Mouse (Mus musculus) embryo, embryonic 9.5 days (tissue): ENCODE measurements at regions not wholly inside any gene's neighbourhood (a gene's known extent, or its start where the extent isn't known, plus 50 kb on each side); places are given as distances from the start of the nearest gene placed in this dataset.
A peak's percentile ranks its signal among the peaks of the same experiment; 100 is the strongest.

Experiments used
- DNase-seq: peaks from one replicate; pipeline ENCODE4 v3.0.0-alpha.2; 2017; ENCODE audit errors: extremely low spot score

DNA sequence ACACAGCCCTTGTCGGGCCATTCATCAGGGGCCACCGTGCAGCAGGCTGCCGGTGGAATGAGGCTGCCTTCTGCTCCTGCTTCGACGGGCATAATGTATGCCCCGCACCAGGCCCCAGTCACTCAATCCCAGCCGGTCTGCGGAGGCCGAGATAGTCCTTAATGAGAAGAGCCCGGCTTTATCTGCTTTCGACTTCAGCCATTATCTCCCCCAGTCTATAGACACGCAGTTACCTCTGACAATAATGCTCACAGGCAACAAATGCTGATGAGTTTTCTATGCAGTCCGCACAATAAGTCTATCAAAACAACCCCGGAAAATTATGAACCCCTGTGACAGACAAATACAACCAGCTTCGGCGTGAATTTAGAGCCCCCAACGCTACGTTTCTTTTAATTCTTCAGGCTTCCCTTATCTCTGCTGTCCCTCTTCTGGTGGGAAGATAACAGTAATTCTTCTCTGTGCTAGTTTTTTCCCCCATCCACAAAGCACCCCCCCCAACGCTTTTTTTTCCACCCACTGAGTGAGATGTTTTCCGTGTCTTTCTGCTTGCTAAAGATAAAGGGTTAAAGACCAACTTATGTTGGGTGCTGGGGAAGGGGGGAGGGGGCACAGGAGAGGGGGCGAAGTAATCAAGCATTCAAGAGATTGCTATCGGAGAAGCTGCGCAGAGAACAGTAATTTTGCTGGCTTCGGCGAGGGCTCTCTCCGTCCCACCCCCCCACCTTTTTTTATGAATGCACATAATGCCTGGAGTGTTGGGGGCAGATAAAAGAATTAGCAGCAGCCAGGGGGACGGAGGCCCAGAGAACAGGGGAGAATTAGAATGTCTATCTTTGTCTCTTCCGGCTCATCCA, 117.8 kb downstream of the Mrm1 start:
- DNase-seq, result peak; percentile 41

DNA sequence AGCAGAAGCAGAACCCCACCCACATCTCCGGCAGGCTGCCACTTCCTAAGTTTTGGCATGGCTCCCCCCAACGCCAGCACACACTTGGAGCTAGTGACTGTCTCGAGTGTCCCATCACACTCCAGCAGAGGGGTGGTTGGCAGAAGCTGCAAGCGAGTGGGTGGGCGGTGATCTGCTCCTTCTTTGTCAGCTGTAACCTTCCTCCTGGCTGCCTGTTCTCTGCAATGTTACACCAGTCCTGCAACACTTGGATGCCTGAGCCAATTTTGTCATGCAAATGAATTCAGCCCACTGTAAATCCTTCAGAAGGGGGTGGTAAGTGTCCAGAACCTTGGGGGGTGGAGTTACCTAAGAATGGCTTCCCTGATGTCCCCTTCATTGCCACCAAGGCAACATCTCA, 121.8 kb downstream of the Mrm1 start:
- no peak for DNase-seq

DNA sequence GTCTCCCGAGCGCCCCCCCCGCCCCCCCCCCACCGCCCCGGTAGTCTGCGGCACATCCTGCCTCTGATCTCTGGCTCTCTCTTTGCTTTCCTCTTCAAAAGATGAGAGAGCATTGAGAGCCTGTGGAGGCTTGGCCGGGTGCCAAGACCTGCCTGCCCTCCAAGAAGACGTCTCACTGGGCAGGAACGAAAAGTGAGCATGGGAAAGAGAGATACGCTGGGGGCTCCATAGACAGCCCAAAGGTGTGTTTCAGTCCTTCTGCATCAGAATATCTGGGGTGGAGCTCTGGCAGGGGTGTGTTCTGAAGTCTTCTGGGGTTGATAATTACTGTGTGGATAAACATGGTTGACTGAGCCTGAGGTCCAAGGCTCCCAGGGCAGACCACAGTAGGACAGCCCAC, 126.7 kb downstream of the Mrm1 start:
- DNase-seq, result no peak

DNA sequence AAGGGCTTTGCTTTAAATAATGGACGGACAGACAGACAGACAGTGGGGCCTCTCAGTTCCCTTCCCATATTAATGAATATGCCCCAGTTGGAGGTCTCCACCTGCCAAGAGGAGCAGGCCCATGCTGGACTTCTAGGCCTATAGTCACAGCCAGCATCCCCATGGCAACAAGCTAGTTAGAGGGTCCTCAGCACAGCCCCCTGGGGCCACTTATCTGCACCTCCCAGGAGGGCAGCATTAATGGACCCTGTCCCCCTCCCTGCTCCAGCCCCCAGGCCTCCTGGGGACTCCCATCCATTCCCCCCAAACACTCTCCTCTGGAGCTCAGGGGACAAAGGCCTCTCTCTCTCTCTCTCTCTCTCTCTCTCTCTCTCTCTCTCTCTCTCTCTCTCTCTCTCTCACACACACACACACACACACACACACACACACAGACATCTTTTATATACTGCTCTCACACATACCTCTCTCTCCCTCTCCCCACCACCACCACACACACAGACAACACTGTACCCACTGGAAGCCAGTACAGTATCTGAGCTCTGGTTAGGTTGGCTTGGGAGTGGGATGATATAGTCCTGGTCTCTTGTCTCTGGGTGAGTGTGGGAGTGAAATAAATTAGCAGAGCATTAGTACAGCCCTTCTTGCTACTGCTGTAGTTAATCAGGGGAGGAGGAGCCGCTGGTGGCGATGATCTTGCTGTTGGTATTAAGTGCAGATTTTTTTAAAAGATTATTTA, 127.7 kb downstream of the Mrm1 start:
- no peak for DNase-seq

DNA sequence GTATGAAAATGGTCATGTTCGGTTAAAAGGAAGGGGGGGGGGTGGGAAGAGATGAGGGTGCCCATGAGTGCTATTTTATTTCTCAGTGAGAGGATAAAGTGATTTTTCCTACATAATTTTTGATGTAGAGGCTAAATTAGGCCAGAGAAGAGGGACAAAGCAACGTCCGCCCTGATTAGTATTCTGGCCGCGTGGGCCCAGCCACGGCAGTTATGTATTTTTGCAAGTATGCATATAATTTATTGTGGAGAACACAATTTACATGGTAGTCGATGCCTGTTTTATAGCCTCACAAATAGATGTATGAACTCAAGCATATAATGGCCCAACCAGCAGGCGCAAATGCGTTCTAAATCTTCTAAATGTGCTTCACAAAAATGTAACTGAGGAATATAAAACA, 132.8 kb downstream of the Mrm1 start:
- no peak for DNase-seq

DNA sequence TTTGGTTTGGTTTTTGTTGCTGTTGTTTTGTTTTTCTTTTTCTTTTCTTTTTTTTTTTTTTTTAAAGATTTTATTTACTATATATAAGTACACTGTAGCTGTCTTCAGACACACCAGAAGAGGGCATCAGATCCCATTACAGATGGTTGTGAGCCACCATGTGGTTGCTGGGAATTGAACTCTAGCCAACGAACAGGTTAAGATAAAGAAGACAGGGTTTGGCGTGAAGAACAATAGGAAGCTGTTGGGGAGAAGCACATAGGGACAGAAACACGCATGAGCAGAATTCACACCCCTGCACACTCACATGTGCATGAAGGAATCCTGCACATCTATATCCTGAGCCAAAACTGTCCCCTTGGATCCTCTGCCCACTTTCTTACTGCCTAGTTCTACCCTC, 135.0 kb downstream of the Mrm1 start:
- DNase-seq, result no peak

DNA sequence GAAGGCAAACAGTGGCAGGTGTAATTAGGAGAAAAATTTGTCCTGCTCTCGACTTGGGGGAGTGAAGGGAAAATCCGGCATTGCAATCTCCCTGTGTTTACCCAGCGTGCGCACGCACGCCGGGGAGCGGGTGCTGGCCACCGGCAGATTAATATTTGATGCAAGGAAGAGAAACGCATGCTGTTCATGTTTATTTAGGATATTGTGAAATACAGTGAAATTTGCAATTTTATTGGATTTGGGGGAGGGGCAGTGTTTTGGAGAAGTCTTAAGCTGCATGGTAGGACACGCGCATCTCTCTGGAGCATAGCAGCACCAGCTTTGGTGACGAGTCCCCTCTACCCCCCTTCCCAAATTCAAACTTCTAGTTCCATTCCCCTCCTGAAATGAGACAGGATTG, 136.4 kb downstream of the Mrm1 start:
- no peak for DNase-seq

DNA sequence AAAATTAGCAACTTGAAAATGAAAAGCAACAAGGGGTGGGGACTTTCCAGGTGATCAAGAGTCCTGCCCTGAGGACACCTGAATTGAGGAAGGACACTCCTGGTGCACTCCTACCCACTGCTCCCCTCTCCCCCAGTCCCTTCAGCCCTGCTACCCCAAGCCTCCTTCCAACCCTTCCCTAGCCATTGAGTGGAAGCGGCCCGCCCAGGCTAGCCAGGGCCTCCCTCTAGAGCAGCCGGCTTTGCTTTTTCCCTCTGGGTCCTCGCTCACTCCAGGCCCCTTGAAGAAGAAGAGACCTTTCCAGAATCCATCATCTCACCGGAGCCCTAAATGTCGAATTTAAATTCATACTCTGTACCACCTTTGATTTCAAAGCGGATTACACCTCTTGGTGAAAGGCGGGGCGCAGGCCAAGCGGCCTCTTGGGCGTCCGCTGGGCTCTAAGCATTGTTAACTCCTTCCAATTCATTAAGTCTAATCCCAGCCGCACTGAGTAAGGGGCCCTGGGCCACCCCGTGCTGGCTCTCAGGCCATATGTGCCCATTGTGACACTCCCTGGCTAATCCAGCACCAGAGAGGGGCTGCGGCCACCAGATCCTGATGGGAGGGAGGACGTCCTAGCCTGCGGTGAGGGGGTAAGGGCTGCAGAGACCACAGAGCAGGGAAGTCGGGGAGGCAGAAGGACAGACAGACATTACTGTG, 142.8 kb downstream of the Mrm1 start:
- peak; percentile 40 for DNase-seq

DNA sequence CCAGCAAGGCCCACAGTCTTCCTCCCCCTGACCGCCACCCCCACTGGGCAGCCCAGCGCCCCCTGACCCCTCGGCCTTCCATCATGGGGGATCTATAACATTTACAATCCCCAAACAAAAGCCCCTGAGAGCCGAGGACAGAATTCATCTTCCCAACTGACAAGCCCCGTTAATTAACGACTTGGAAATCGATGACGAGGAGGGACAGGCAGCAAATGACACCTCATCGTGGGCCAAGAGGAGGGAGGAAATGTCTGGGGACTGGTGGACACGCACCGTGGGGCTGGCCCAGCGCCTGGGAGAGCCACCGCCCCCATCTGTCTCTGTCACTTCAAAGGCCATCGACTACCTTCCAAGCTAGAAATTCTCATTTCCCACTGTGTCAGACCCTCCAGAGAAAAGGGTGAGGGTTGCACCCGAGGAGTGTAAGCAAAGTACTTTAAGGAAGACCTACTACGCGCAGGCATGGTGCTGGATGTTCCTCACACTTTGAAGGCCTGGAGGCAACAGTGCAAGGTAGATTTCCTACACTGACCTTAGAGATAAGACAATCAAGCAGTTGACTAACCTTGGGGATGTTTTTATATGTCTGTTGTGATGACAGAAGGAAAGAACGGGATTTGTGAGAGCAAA, 146.4 kb downstream of the Mrm1 start:
- peak; percentile 44 for DNase-seq

DNA sequence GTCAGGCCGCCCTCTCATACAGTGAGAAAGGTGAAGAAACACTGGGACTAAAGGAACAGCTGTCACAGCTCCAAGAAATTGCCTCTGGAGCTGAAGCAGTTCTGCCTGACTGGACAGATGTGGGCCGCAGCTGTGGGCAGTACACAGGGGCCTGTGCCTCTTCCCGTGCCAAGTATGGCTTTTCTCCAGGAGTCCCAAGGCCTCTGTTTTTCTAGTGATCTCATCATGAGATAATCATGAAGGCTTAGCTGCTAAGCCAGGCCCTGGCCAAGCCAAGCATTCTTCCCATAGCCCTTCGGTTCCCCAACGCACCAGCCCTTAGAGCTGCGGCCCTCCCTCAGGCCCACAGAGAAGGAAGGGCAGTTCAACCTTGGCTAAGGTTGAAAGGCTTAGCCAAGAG, 146.2 kb upstream of the Lhx1 start:
- DNase-seq, result no peak

DNA sequence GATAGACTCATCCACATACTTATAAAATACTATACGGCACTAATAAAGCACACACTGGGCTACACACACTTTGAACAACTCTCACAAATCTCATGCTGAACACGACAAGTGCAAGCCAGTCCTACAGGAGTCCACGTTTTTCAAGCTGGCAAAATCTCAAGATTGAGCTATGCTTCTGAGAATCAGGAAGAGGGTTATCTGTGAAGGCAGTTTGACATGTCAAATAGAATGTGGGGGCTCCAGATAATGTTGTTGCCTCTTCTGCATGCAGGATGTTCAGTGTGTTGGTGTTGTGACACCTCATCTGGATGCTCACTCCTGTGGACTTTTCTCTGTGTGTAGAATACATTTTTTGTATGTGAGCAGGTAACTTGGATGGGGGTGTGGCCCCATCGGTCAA, 142.4 kb upstream of the Lhx1 start:
- no peak for DNase-seq

DNA sequence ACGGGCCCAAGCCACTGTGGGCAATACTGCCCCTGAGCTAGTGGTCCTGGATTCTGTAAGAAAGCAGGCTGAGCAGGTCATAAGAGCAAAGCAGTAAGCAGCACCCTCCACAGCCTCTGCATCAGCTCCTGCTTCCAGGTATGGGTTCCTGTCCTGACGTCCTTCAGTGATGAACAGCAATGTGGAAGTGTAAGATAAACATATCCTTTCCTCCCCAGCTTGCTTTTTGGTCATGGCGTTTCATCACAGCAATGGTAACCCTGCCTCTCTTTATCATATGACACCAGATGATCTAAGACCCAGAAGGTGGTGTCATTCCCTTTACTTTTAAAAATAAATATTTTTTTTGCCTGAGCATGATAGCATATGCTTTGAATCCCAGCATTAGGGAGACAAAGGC, 138.9 kb upstream of the Lhx1 start:
- no peak for DNase-seq

DNA sequence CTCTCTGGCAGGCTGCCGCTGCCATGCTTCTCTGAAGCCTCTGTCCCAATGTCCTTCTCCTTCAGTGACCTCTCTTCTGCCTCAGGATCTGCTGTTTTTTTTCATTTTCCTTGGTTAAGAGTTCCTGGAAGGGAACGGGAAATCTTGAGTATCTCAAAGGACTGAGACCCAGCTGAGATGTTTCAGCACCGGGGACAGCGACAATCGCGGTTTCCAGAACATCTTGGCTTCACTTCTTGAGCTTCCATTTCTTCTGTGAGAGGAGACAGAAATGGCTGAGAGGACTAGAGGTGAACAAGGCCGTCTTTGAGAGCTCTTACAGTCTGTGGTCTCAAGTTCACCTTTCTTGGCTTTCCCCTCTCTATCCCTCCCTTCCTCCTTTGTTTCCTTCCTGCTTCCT, 136.6 kb upstream of the Lhx1 start:
- DNase-seq, result peak; percentile 72

DNA sequence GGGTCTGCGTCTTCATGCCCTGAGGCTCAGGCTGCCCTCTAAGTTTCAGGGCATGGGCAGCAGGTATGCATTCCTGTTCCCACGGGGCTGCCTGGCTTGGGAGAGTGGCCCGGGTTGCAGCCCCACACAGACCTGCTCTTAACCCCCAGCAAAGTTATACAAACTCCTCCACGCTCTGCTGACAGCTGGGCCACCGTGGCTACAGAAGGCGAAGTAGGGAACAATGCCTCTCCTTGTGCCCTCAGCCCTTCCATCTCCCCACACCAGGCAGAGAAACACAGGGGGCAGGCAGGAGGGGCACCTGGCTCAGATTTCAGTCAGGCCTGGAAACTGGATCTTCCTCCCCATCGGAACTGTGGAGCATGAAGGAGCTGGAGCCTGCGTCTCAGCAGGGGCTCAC, 135.5 kb upstream of the Lhx1 start:
- no peak for DNase-seq

DNA sequence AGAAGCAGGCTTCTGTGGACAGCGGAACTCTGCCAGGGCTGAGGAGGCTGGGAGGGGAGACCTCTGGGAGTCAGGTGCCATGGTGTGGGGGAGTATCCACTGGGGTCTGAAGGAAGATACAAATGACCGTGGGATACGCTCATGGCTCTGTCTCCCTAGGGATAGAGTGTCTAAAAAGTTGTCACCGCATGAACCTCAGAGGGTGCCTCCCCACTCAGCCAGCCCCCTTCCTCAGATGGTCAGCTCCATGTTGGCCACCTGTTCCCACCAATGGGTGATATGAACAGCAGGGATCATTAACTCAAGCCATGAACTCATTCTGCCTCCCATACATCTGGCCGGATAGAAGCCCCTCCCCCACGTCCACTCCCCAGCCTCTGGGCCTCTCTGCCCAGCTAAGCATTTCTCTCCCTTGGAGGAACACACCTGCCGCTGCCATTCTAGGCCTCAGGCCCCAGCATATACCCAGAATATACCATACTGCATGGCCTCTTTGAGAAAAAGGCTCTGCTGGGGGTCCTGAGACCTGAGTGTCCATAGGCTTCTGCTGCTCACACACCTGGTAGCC, 134.1 kb upstream of the Lhx1 start:
- DNase-seq, result no peak

DNA sequence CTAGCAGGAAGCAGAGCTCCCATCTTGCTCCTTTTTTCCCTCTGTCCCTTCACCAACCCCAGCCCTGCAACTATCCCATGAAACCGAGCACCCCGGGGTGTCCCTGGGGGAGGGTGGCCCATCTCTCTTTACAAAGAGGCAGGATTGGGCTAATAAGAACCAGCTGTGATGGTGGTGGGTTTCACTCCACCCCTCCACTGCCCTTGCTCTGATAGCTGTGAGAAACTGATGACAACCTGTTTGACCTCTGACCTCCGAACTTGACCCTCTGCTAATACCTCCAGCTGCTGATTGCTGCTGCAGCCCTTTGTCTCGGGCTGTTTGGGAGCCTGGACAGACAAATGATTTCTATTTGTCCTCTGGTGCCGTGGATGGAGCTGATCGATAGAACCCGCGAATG, 128.1 kb upstream of the Lhx1 start:
- peak; percentile 55 for DNase-seq

DNA sequence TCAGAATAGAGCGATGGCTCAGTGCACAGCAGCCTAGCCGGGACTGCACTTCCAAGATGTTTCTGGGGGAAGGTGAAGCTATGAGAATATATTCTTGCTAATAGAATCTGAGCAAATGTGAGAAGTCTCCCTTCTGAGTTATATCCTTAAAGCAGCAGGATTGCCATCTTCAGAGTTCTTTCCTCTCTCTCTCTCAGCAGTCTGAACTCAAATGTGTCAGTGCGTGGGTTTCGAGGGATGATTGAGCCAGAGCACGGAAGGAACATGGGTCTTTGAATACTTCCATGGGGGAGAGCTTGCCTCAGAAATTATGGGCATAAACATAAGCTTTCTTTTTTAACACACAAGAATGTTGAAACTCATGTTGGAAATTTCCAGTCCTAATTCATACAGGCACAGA, 123.6 kb upstream of the Lhx1 start:
- no peak for DNase-seq

DNA sequence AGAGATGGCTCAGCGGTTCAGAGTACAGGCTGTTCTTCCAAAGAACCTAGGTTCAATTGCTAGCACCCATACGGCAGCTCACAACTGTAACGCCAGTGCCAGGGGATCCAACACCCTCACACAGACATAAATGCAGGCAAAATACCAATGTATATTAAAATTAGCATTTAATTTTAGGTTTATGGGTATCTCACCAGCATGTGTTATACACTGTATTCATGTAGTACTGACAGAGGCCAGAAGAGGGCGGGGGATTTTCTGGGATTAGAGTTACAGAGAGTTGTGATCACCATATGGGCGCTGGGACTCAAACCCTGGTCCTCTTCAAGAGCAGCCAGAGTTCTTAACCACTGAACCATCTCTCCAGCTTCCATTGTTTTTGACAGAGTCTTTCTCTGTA, 121.8 kb upstream of the Lhx1 start:
- no peak for DNase-seq

DNA sequence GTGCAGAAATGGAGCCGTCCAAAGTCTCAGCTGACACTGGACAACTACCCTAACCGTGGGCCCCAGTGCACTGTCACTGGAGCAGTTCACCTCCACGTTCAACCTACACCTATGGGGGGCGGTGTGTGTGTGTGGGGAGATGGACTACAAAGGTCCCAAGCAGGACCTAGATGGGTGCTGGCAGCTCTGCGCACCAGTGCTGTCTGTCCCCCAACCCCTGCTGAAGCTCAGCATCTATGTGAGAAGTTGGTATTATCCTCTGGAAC, 117.7 kb upstream of the Lhx1 start:
- no peak for DNase-seq

DNA sequence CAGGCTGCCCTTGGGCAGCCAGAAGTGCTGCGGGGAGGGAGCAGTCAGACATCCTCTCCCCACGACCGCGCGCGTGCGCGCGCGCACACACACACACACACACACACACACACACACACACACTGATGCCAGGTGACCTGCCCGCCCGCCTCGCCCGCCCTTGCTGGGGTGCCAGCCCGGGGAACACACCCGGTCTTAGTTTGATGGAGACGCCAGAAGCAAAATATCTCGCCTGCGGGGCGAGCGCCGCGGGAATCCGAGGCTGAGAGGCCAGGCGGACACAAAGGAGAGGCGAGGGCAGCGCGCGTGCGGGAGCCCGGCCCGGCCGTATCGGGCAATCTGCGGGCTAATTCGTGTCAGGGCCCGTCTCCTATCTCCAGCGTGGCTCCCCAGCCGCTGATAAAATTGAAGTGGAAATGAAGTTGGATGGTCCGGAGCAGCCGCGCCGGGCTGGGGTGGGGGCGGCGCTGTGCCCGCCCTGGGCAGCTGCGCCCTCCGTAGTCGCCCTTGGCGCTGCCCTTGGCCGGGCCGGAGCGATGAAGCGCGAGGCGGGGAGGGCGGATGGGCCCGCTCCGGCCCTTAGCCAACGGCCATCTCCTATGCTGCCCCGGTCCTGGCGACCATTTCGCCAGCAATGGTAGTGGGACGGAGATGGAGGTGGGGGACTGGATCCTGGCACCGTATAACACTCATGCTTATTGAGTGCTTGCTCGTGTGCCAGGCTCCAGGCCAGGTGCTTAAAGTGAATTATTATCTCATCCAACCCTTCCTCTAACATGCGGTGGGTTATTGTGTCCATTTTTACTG, 117.2 kb upstream of the Lhx1 start:
- peak; percentile 64 for DNase-seq

DNA sequence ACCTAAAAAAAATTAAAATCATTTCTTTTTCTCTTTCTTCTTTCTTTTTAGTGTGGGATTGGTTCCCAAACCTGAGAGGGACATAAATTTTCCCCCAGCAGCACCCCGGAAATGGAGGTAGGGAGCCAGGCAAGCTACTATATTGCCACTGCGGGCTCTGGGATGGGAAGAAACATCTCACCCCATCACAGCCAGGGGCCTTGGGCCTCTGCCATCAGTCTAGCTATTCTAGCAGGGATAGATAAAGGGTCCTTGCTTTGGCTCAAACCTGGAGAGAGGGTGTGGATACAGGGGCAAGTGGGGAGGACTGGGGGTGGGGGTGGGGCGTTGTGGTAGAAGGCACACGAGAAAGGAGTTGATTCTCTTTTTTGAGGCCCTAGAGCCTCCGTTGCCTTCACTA, 116.3 kb upstream of the Lhx1 start:
- DNase-seq, result no peak
